Mouse (Mus musculus): ENCODE data around the gene Spout1. TPM values are rescaled to one million over a fixed set of nuclear protein-coding genes. Genes with fewer than 3 reads are reported as not detected.
"Not testable (repeated sequence)": the region's sequence is repeated elsewhere in the genome, so short reads cannot be mapped to it uniquely, and the experiment has no call there.

The Spout1 gene
- total RNA-seq, 2 experiments from 2014 or later = 37.0 to 40.3 TPM

GRCm38 (mm10) chr2:30134928-30135620 lies 43.2 kb downstream of the Spout1 start:
- DNase-seq (ENCODE audit: extremely low spot score in 1 of 2, low spot score in 2 of 2) = no peak
- intact Hi-C loops (cut with DNase I) = no loop called here

- intact Hi-C loops (cut with DNase I) = no loop called here
Observed at GRCm38 (mm10) chr2:30134378-30134711, 43.9 kb downstream of the Spout1 start.

GRCm38 (mm10) chr2:30133613-30134377 lies 44.5 kb downstream of the Spout1 start, which contains the start of gene Tbc1d13:
TSS of gene Tbc1d13 (plus strand) at chr2:30133746.
- intact Hi-C loops (cut with DNase I) = no loop called here
- DNase-seq (ENCODE audit: extremely low spot score in 1 of 2, low spot score in 2 of 2) = peak; percentile 94 to 98

More at GRCm38 (mm10) chr2:30134378-30134711, 43.9 kb downstream of the Spout1 start:
- no peak for DNase-seq (ENCODE audit: extremely low spot score in 1 of 2, low spot score in 2 of 2)

GRCm38 (mm10) chr2:30132801-30133612 lies 45.3 kb downstream of the Spout1 start:
- peak in 1 of 2 experiments; percentile 44 for DNase-seq (ENCODE audit: extremely low spot score in 1 of 2, low spot score in 2 of 2)
- intact Hi-C loops (cut with DNase I) = no loop called here

- intact Hi-C loops (cut with DNase I); DNase-seq (ENCODE audit: extremely low spot score in 1 of 2, low spot score in 2 of 2): not testable (repeated sequence)
Observed at GRCm38 (mm10) chr2:30131240-30131639, 47.0 kb downstream of the Spout1 start.

GRCm38 (mm10) chr2:30130156-30130555 lies 48.1 kb downstream of the Spout1 start:
- intact Hi-C loops (cut with DNase I) = no loop called here
- no peak for DNase-seq (ENCODE audit: extremely low spot score in 1 of 2, low spot score in 2 of 2)

GRCm38 (mm10) chr2:30128789-30129188 lies 49.5 kb downstream of the Spout1 start:
- intact Hi-C loops (cut with DNase I) = loop anchor here (5.0 kb wide), 1 partner anchor 34 kb away; no protein-coding TSS in a partner anchor
- DNase-seq (ENCODE audit: extremely low spot score in 1 of 2, low spot score in 2 of 2) = no peak

- DNase-seq (ENCODE audit: extremely low spot score in 1 of 2, low spot score in 2 of 2) = peak; percentile 93 to 99
- intact Hi-C loops (cut with DNase I) = loop anchor here (5.0 kb wide), 1 partner anchor 38 kb away; no protein-coding TSS in a partner anchor
Observed at GRCm38 (mm10) chr2:30124472-30125274, 53.6 kb downstream of the Spout1 start, which contains the start of gene Zer1. TSS of gene Zer1 (minus strand) at chr2:30124585.

GRCm38 (mm10) chr2:30123729-30124471 lies 54.4 kb downstream of the Spout1 start:
- no peak for DNase-seq (ENCODE audit: extremely low spot score in 1 of 2, low spot score in 2 of 2)
- intact Hi-C loops (cut with DNase I) = no loop called here

Other genes with a start within 250 kb of the Spout1 start
- 10 to 100 TPM; 40.8 to 46.6 TPM for gene Gle1, start 243.0 kb downstream of the Spout1 start, total RNA-seq (2021)
- 1,000 to 10,000 TPM; 1,035 to 1,062 TPM for gene Sptan1, start 212.9 kb downstream of the Spout1 start, total RNA-seq (2021)
- gene Wdr34, start 129.6 kb downstream of the Spout1 start, total RNA-seq (2021) = 10 to 100 TPM; 50.0 to 52.1 TPM
- 100 to 1,000 TPM; 219 to 220 TPM for gene Set, start 121.1 kb downstream of the Spout1 start, total RNA-seq (2021)
- gene Pkn3, start 100.8 kb downstream of the Spout1 start, total RNA-seq (2021) = 1 to 10 TPM; 1.6 TPM
- gene Zdhhc12, start 84.8 kb downstream of the Spout1 start, total RNA-seq (2021) = 10 to 100 TPM; 16.8 to 20.8 TPM
- 100 to 1,000 TPM; 110 to 116 TPM for gene Zer1, start 53.9 kb downstream of the Spout1 start, total RNA-seq (2021)
- 10 to 100 TPM; 60.4 to 71.5 TPM for gene Tbc1d13, start 44.7 kb downstream of the Spout1 start, total RNA-seq (2021)
- 10 to 100 TPM; 18.6 to 23.3 TPM for gene Endog, start 7.0 kb downstream of the Spout1 start, total RNA-seq (2021)
- gene Kyat1, start 27.4 kb upstream of the Spout1 start, total RNA-seq (2021) = 10 to 100 TPM; 13.1 to 15.8 TPM
- 10 to 100 TPM; 47.8 to 51.9 TPM for gene Lrrc8a, start 59.3 kb upstream of the Spout1 start, total RNA-seq (2021)
- 1 to 10 TPM; 6.3 to 7.3 TPM for gene Gm28035, start 62.1 kb upstream of the Spout1 start, total RNA-seq (2021)
- gene Phyhd1, start 87.7 kb upstream of the Spout1 start, total RNA-seq (2021) = 10 to 100 TPM; 14.2 to 14.6 TPM
- gene Gm28038, start 102.6 kb upstream of the Spout1 start, total RNA-seq (2021) = not detected
- 10 to 100 TPM; 25.8 to 28.8 TPM for gene Dolk, start 107.9 kb upstream of the Spout1 start, total RNA-seq (2021)
- 10 to 100 TPM; 23.7 to 23.9 TPM for gene Nup188, start 107.9 kb upstream of the Spout1 start, total RNA-seq (2021)
- gene Sh3glb2, start 180.9 kb upstream of the Spout1 start, total RNA-seq (2021) = 100 to 1,000 TPM; 219 to 230 TPM
- 100 to 1,000 TPM in 1 of 2 experiments, 10 to 100 TPM in 1; 95.4 to 108 TPM for gene Miga2, start 185.8 kb upstream of the Spout1 start, total RNA-seq (2021)
- gene Dolpp1, start 213.8 kb upstream of the Spout1 start, total RNA-seq (2021) = 10 to 100 TPM; 35.6 to 36.4 TPM
- gene Crat, start 237.4 kb upstream of the Spout1 start, total RNA-seq (2021) = 10 to 100 TPM; 39.7 to 40.3 TPM
- 100 to 1,000 TPM; 144 to 145 TPM for gene Ptpa, start 237.6 kb upstream of the Spout1 start, total RNA-seq (2021)

Data from left cerebral cortex, postnatal 10 days (tissue).